Mouse (Mus musculus): ENCODE data around the gene Zfp771.

DNA sequence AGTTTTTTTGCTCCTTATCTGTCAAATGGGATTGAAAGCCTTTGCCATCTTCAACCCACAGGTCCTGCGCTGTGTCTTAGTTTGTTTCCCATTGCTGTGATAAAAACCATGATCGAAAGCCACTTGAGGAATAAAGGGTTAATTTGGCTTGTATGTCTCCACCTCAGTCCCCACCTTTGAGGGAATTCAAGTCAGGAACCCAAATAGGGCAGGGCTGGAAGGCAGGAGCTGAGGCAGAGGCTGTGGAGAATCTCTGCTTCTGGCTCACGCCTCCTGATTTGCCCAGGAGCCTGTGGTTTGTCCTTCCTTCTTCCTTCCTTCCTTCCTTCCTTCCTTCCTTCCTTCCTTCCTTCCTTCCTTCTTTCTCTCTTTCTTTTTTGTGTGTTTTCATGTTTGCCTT, 21.0 kb upstream of the Zfp771 start:
- TF ChIP-seq CTCF (IDR thresholded peaks at IDR 0.05; ENCODE audit: extremely low read depth, insufficient read length, insufficient replicate concordance, low read depth, low read length) (no peak), POLR2A (IDR thresholded peaks at IDR 0.05; ENCODE audit: low read depth, low read length) (no peak)

Measured in small intestine, adult 2 months (tissue).